Mouse (Mus musculus) lung, embryonic 16.5 days (tissue): Measurements from ENCODE around the gene Fam98c. TPM values are rescaled to one million over a fixed set of nuclear protein-coding genes. Genes with fewer than 3 reads are reported as not detected.
"Not testable (repeated sequence)": the region's sequence is repeated elsewhere in the genome, so short reads cannot be mapped to it uniquely, and the experiment has no call there.

Source experiments
- ATAC-seq: fragments of 200-750 bp; cut with Nextera tagmentation; 2 replicates; pipeline ENCODE4 v1.8.0; 2017; ENCODE audit warnings: low read depth, mild to moderate bottlenecking, moderate library complexity
- H3K27ac ChIP-seq: fragments of 300-500 bp; sonication (generic); 2 replicates; pipeline ENCODE4 v1.5.1; 2014; ENCODE audit warnings: mild to moderate bottlenecking, control low read depth, low read length
- H3K27me3 ChIP-seq: fragments of 300-500 bp; sonication (generic); 2 replicates; pipeline ENCODE4 v1.6.1; 2014; ENCODE audit warnings: low read depth, low read length, mixed read lengths; ENCODE audit not compliant: control insufficient read depth, insufficient read depth
- H3K36me3 ChIP-seq: fragments of 300-500 bp; sonication (generic); 2 replicates; pipeline ENCODE4 v1.6.1; 2014; ENCODE audit warnings: low read length; ENCODE audit not compliant: control insufficient read depth, insufficient read depth
- H3K4me1 ChIP-seq: fragments of 300-500 bp; sonication (generic); replicated peaks from 2 replicates; pipeline ENCODE4 v1.6.1; 2014; ENCODE audit warnings: low read length, mixed read lengths; ENCODE audit not compliant: control insufficient read depth, insufficient read depth
- H3K4me2 ChIP-seq: fragments of 300-500 bp; sonication (generic); 2 replicates; pipeline ENCODE4 v1.6.1; 2014; ENCODE audit warnings: low read depth, low read length, control low read depth
- H3K4me3 ChIP-seq: fragments of 300-500 bp; sonication (generic); 2 replicates; pipeline ENCODE4 v1.5.1; 2014; ENCODE audit warnings: mild to moderate bottlenecking, low read length, control low read depth
- H3K9ac ChIP-seq: fragments of 300-500 bp; sonication (generic); 2 replicates; pipeline ENCODE4 v1.6.1; 2014; ENCODE audit warnings: low read length, control low read depth
- H3K9me3 ChIP-seq: fragments of 300-500 bp; sonication (generic); 2 replicates; pipeline ENCODE4 v1.6.1; 2016; ENCODE audit warnings: low read length; ENCODE audit not compliant: control insufficient read depth
- WGBS: fragments of 180-500 bp; shearing (Covaris S2); extraction: QIAGEN DNeasy Blood & Tissue Kit; methylation state at CpG from one replicate; pipeline ENCODE4 v1.1.7; 2014; 5-methylcytosine and 5-hydroxymethylcytosine counted together
- polyA plus RNA-seq: library from polyadenylated mRNA; unstranded; fragments of >200 nt; fragmentation: Nextera tagmentation; extraction: Ambion mirVana; gene quantifications from 2 replicates; pipeline ENCODE4 v1.2.1, GENCODE M21; 2015

Gene Fam98c
- polyA plus RNA-seq, 1 experiment from 2014 or later, result 17.6 TPM

- H3K9me3 ChIP-seq, H3K36me3 ChIP-seq, H3K9ac ChIP-seq, ATAC-seq, H3K27me3 ChIP-seq, H3K4me2 ChIP-seq, H3K27ac ChIP-seq, H3K4me3 ChIP-seq, H3K4me1 ChIP-seq: not testable (repeated sequence)
- WGBS, result 87% methylated on average over 3 of the region's 4 CpGs
Measured at GRCm38 (mm10) chr7:29139237-29139636, 16.8 kb downstream of the Fam98c start.

- no peak for ATAC-seq
- H3K27ac ChIP-seq, result no peak overlapping the region
- no peaks in the 10 kb centered on the region for H3K36me3 ChIP-seq
- no peak overlapping the region for H3K9ac ChIP-seq
- no peak overlapping the region for H3K4me2 ChIP-seq
- H3K4me1 ChIP-seq, result peaks cover 6% of the 10 kb centered on the region; the same call in 1 of the 2 replicates
- 39% methylated on average over 16 of the region's 16 CpGs for WGBS
- no peaks in the 10 kb centered on the region for H3K27me3 ChIP-seq
- H3K4me3 ChIP-seq, result no peak overlapping the region
- H3K9me3 ChIP-seq, result no peaks in the 10 kb centered on the region
Measured at GRCm38 (mm10) chr7:29137429-29137828, 18.6 kb downstream of the Fam98c start.

- Histone ChIP-seq H3K4me2 (peak within 1 kb of the TSS; percentile 45), H3K36me3 (no peaks in the 10 kb centered on the region), H3K27ac (no peak within 1 kb of the TSS), H3K27me3 (no peaks in the 10 kb centered on the region), H3K4me3 (peak within 1 kb of the TSS; percentile 28), H3K9me3 (no peaks in the 10 kb centered on the region), H3K4me1 (peaks cover 6% of the 10 kb centered on the region; the same call in 1 of the 2 replicates), H3K9ac (peak within 1 kb of the TSS; percentile 55; the same call in 1 of the 2 replicates)
- peak; percentile 82 for ATAC-seq
- WGBS, result 0% methylated on average over 16 of the region's 20 CpGs
Measured at GRCm38 (mm10) chr7:29134693-29135386, 21.2 kb downstream of the Fam98c start, which contains the start of gene Rasgrp4. Rasgrp4 (plus strand) TSS chr7:29134851.

- Histone ChIP-seq H3K36me3 (no peaks in the 10 kb centered on the region), H3K4me2 (peak overlapping the region; percentile 45), H3K4me1 (peaks cover 6% of the 10 kb centered on the region; the same call in 1 of the 2 replicates), H3K9me3 (no peaks in the 10 kb centered on the region), H3K27me3 (no peaks in the 10 kb centered on the region), H3K9ac (no peak overlapping the region), H3K27ac (no peak overlapping the region), H3K4me3 (peak overlapping the region; percentile 28)
- 11% methylated on average over 4 of the region's 4 CpGs for WGBS
- no peak for ATAC-seq
Measured at GRCm38 (mm10) chr7:29134230-29134629, 21.8 kb downstream of the Fam98c start.

GRCm38 (mm10) chr7:29128725-29129124, 27.3 kb downstream of the Fam98c start:
- no peak for ATAC-seq
- H3K4me1 ChIP-seq, result peaks cover 5% of the 10 kb centered on the region
- no peaks in the 10 kb centered on the region for H3K27me3 ChIP-seq
- no peak overlapping the region for H3K9ac ChIP-seq
- H3K4me2 ChIP-seq, result no peak overlapping the region
- H3K9me3 ChIP-seq, result no peaks in the 10 kb centered on the region
- no peaks in the 10 kb centered on the region for H3K36me3 ChIP-seq
- H3K27ac ChIP-seq, result no peak overlapping the region
- 75% methylated on average over 2 of the region's 2 CpGs for WGBS
- H3K4me3 ChIP-seq, result no peak overlapping the region

- ATAC-seq, result 0 out of 2 replicates have a peak, but pooled peaks have one; percentile 21
- Histone ChIP-seq H3K36me3 (no peaks in the 10 kb centered on the region), H3K4me2 (no peak overlapping the region), H3K27ac (no peak overlapping the region), H3K9me3 (no peaks in the 10 kb centered on the region), H3K27me3 (no peaks in the 10 kb centered on the region), H3K9ac (no peak overlapping the region), H3K4me3 (no peak overlapping the region), H3K4me1 (peaks cover 5% of the 10 kb centered on the region)
- WGBS, result 15% methylated on average over 7 of the region's 7 CpGs
Measured at GRCm38 (mm10) chr7:29126173-29126915, 29.7 kb downstream of the Fam98c start.

GRCm38 (mm10) chr7:29124970-29125369, 31.1 kb downstream of the Fam98c start, which contains the start of gene Ryr1:
Ryr1 (minus strand) TSS chr7:29125179.
- peak within 1 kb of the TSS; percentile 48 for H3K4me3 ChIP-seq
- peaks cover 5% of the 10 kb centered on the region for H3K4me1 ChIP-seq
- ATAC-seq, result peak; percentile 92
- H3K9me3 ChIP-seq, result no peaks in the 10 kb centered on the region
- H3K9ac ChIP-seq, result peak within 1 kb of the TSS; percentile 57
- 0% methylated on average over 16 of the region's 16 CpGs for WGBS
- no peak within 1 kb of the TSS for H3K27ac ChIP-seq
- no peaks in the 10 kb centered on the region for H3K36me3 ChIP-seq
- H3K27me3 ChIP-seq, result no peaks in the 10 kb centered on the region
- H3K4me2 ChIP-seq, result peak within 1 kb of the TSS; percentile 84

GRCm38 (mm10) chr7:29123531-29124358, 32.3 kb downstream of the Fam98c start:
- no peak overlapping the region for H3K4me3 ChIP-seq
- no peaks in the 10 kb centered on the region for H3K36me3 ChIP-seq
- H3K9me3 ChIP-seq, result no peaks in the 10 kb centered on the region
- no peak overlapping the region for H3K4me2 ChIP-seq
- no peak for ATAC-seq
- H3K9ac ChIP-seq, result no peak overlapping the region
- no peak overlapping the region for H3K27ac ChIP-seq
- 50% methylated on average over 5 of the region's 5 CpGs for WGBS
- H3K4me1 ChIP-seq, result peaks cover 5% of the 10 kb centered on the region
- H3K27me3 ChIP-seq, result no peaks in the 10 kb centered on the region

- 86% methylated on average over 9 of the region's 9 CpGs for WGBS
- Histone ChIP-seq H3K9ac (no peak overlapping the region), H3K27me3 (no peaks in the 10 kb centered on the region), H3K4me1 (peaks cover 5% of the 10 kb centered on the region), H3K9me3 (no peaks in the 10 kb centered on the region), H3K4me2 (no peak overlapping the region), H3K27ac (no peak overlapping the region), H3K36me3 (no peaks in the 10 kb centered on the region), H3K4me3 (no peak overlapping the region)
- no peak for ATAC-seq
Measured at GRCm38 (mm10) chr7:29122821-29123220, 33.2 kb downstream of the Fam98c start.
